Mouse (Mus musculus) kidney, embryonic 16.5 days (tissue): ENCODE results near the gene Amhr2. TPM values are rescaled to one million over a fixed set of nuclear protein-coding genes. Genes with fewer than 3 reads are reported as not detected.

Experiments used
- ATAC-seq: fragments of 200-750 bp; cut with Nextera tagmentation; 2 replicates; pipeline ENCODE4 v1.8.0; 2017; ENCODE audit warnings: moderate TSS enrichment; ENCODE audit not compliant: low FRiP score, low TSS enrichment
- H3K27ac ChIP-seq: fragments of 300-500 bp; sonication (generic); 2 replicates; pipeline ENCODE4 v1.5.1; 2014; ENCODE audit warnings: low read length
- H3K27me3 ChIP-seq: fragments of 300-500 bp; sonication (generic); 2 replicates; pipeline ENCODE4 v1.6.1; 2014; ENCODE audit warnings: low read length, control low read depth, mixed read lengths; ENCODE audit not compliant: insufficient read depth
- H3K36me3 ChIP-seq: fragments of 300-500 bp; sonication (generic); 2 replicates; pipeline ENCODE4 v1.6.1; 2014; ENCODE audit warnings: low read length, control low read depth, mixed read lengths; ENCODE audit not compliant: insufficient read depth
- H3K4me1 ChIP-seq: fragments of 300-500 bp; sonication (generic); 2 replicates; pipeline ENCODE4 v1.6.1; 2014; ENCODE audit warnings: low read length, control low read depth, mixed read lengths; ENCODE audit not compliant: insufficient read depth
- H3K4me2 ChIP-seq: fragments of 300-500 bp; sonication (generic); replicated peaks from 2 replicates; pipeline ENCODE4 v1.6.1; 2014; ENCODE audit warnings: low read depth, low read length
- H3K4me3 ChIP-seq: fragments of 300-500 bp; sonication (generic); 2 replicates; pipeline ENCODE4 v1.5.1; 2014; ENCODE audit warnings: mild to moderate bottlenecking, low read length
- H3K9ac ChIP-seq: fragments of 300-500 bp; sonication (generic); replicated peaks from 2 replicates; pipeline ENCODE4 v1.6.1; 2014; ENCODE audit warnings: low read length
- H3K9me3 ChIP-seq: fragments of 300-500 bp; sonication (generic); 2 replicates; pipeline ENCODE4 v1.6.1; 2016; ENCODE audit warnings: low read length, control low read depth
- WGBS: fragments of 180-500 bp; shearing (Covaris S2); extraction: QIAGEN DNeasy Blood & Tissue Kit; methylation state at CpG from one replicate; pipeline ENCODE4 v1.1.7; 2014; 5-methylcytosine and 5-hydroxymethylcytosine counted together
- polyA plus RNA-seq: library from polyadenylated mRNA; unstranded; fragments of >200 nt; fragmentation: Nextera tagmentation; extraction: Ambion mirVana; gene quantifications from 2 replicates; pipeline ENCODE4 v1.2.1, GENCODE M21; 2015

The Amhr2 gene
- polyA plus RNA-seq, 1 experiment from 2014 or later: 1.7 TPM

- Histone ChIP-seq H3K9ac (no peak overlapping the region), H3K27ac (no peak overlapping the region), H3K27me3 (no peaks in the 10 kb centered on the region), H3K4me2 (no peak overlapping the region), H3K36me3 (peaks cover 65% of the 10 kb centered on the region), H3K4me3 (no peak overlapping the region), H3K9me3 (no peaks in the 10 kb centered on the region), H3K4me1 (no peaks in the 10 kb centered on the region)
- WGBS: 68% methylated on average over 1 of the region's 1 CpGs
- no peak for ATAC-seq
Observed at GRCm38 (mm10) chr15:102487664-102488063, 42.5 kb downstream of the Amhr2 start.

DNA sequence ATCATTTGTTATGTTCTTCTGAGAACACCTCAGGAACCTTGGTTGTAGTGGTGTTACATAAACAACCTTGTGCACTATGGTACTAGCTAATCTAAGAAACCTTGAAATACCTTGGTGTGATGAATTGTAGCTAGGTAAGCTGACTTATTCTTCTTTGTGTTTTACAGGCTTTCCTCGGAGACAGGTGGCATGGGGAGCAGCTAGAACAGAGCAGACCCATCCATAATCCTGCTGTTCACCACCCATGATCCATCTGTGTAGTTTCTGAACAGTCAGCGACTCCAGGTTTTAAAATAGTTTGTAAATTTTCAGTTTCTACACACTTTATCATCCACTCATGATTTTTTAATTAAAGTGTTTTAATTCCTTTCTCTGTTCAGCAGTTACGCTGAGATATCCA is 53.2 kb downstream of the Amhr2 start:
- Histone ChIP-seq H3K27me3 (no peaks in the 10 kb centered on the region), H3K4me3 (no peak overlapping the region), H3K4me2 (no peak overlapping the region), H3K4me1 (peaks cover 7% of the 10 kb centered on the region), H3K27ac (no peak overlapping the region), H3K9me3 (no peaks in the 10 kb centered on the region), H3K9ac (no peak overlapping the region), H3K36me3 (peaks cover 79% of the 10 kb centered on the region)
- ATAC-seq: no peak
- WGBS: 90% methylated on average over 3 of the region's 3 CpGs

- Histone ChIP-seq H3K4me3 (no peak overlapping the region), H3K27me3 (no peaks in the 10 kb centered on the region), H3K9ac (no peak overlapping the region), H3K9me3 (no peaks in the 10 kb centered on the region), H3K4me2 (no peak overlapping the region), H3K4me1 (peaks cover 7% of the 10 kb centered on the region), H3K27ac (no peak overlapping the region), H3K36me3 (peaks cover 81% of the 10 kb centered on the region)
- no peak for ATAC-seq
- WGBS: 69% methylated on average over 3 of the region's 3 CpGs
Observed at GRCm38 (mm10) chr15:102499370-102499769, 54.2 kb downstream of the Amhr2 start.

GRCm38 (mm10) chr15:102499851-102500250 is 54.7 kb downstream of the Amhr2 start:
- Histone ChIP-seq H3K4me3 (no peak overlapping the region), H3K27ac (no peak overlapping the region), H3K27me3 (no peaks in the 10 kb centered on the region), H3K36me3 (peaks cover 80% of the 10 kb centered on the region), H3K4me2 (no peak overlapping the region), H3K9me3 (no peaks in the 10 kb centered on the region), H3K9ac (no peak overlapping the region), H3K4me1 (peaks cover 7% of the 10 kb centered on the region)
- no peak for ATAC-seq
- WGBS: 91% methylated on average over 6 of the region's 6 CpGs

- Histone ChIP-seq H3K9me3 (no peaks in the 10 kb centered on the region), H3K27me3 (no peaks in the 10 kb centered on the region), H3K4me1 (peaks cover 14% of the 10 kb centered on the region), H3K9ac (no peak overlapping the region), H3K36me3 (peaks cover 80% of the 10 kb centered on the region), H3K27ac (no peak overlapping the region), H3K4me2 (no peak overlapping the region), H3K4me3 (no peak overlapping the region)
- ATAC-seq: no peak
- 84% methylated on average over 5 of the region's 5 CpGs for WGBS
Observed at GRCm38 (mm10) chr15:102500479-102500878, 55.3 kb downstream of the Amhr2 start.

- H3K27me3 ChIP-seq: no peaks in the 10 kb centered on the region
- no peak overlapping the region for H3K27ac ChIP-seq
- 84% methylated on average over 19 of the region's 19 CpGs for WGBS
- peaks cover 21% of the 10 kb centered on the region for H3K4me1 ChIP-seq
- peaks cover 80% of the 10 kb centered on the region for H3K36me3 ChIP-seq
- H3K4me2 ChIP-seq: no peak overlapping the region
- no peak overlapping the region for H3K9ac ChIP-seq
- no peak for ATAC-seq
- H3K4me3 ChIP-seq: no peak overlapping the region
- H3K9me3 ChIP-seq: no peaks in the 10 kb centered on the region
Observed at GRCm38 (mm10) chr15:102501084-102501814, 56.1 kb downstream of the Amhr2 start.

GRCm38 (mm10) chr15:102502254-102502840 is 57.2 kb downstream of the Amhr2 start:
- no peaks in the 10 kb centered on the region for H3K9me3 ChIP-seq
- ATAC-seq: no peak; the same call in 1 of the 2 replicates

GRCm38 (mm10) chr15:102503447-102503846 is 58.3 kb downstream of the Amhr2 start, which contains the start of gene Gm10337:
Gm10337 (plus strand) TSS chr15:102503722.
- Histone ChIP-seq H3K4me3 (no peak within 1 kb of the TSS), H3K9me3 (no peaks in the 10 kb centered on the region), H3K27ac (no peak within 1 kb of the TSS), H3K4me2 (no peak within 1 kb of the TSS), H3K9ac (no peak within 1 kb of the TSS), H3K36me3 (peaks cover 62% of the 10 kb centered on the region), H3K27me3 (no peaks in the 10 kb centered on the region), H3K4me1 (peaks cover 28% of the 10 kb centered on the region)
- no peak for ATAC-seq
- WGBS: 90% methylated on average over 1 of the region's 1 CpGs

More at GRCm38 (mm10) chr15:102502254-102502840, 57.2 kb downstream of the Amhr2 start:
- no peak overlapping the region for H3K4me3 ChIP-seq
- H3K36me3 ChIP-seq: peaks cover 71% of the 10 kb centered on the region
- 63% methylated on average over 9 of the region's 9 CpGs for WGBS
- no peak overlapping the region for H3K9ac ChIP-seq
- H3K4me2 ChIP-seq: no peak overlapping the region
- no peak overlapping the region for H3K27ac ChIP-seq
- no peaks in the 10 kb centered on the region for H3K27me3 ChIP-seq
- H3K4me1 ChIP-seq: peaks cover 28% of the 10 kb centered on the region
